Mouse (Mus musculus) kidney, embryonic 15.5 days (tissue): ENCODE measurements around the gene Stard3. TPM values are rescaled to one million over a fixed set of nuclear protein-coding genes. Genes with fewer than 3 reads are reported as not detected.

Source experiments
- ATAC-seq: fragments of 200-750 bp; cut with Nextera tagmentation; replicated peaks from 2 replicates; pipeline ENCODE4 v1.8.0; 2017; ENCODE audit warnings: moderate TSS enrichment; ENCODE audit not compliant: low FRiP score
- H3K27ac ChIP-seq: fragments of 300-500 bp; sonication (generic); 2 replicates; pipeline ENCODE4 v1.5.1; 2015; ENCODE audit warnings: mild to moderate bottlenecking, inconsistent platforms
- H3K27me3 ChIP-seq: fragments of 300-500 bp; sonication (generic); 2 replicates; pipeline ENCODE4 v1.6.1; 2015; ENCODE audit warnings: inconsistent platforms
- H3K36me3 ChIP-seq: fragments of 300-500 bp; sonication (generic); 2 replicates; pipeline ENCODE4 v1.6.1; 2015; ENCODE audit warnings: inconsistent platforms
- H3K4me1 ChIP-seq: fragments of 300-500 bp; sonication (generic); 2 replicates; pipeline ENCODE4 v1.6.1; 2015; ENCODE audit warnings: inconsistent platforms
- H3K4me2 ChIP-seq: fragments of 300-500 bp; sonication (generic); 2 replicates; pipeline ENCODE4 v1.6.1; 2015; ENCODE audit warnings: moderate library complexity, mild to moderate bottlenecking, inconsistent platforms
- H3K4me3 ChIP-seq: fragments of 300-500 bp; sonication (generic); replicated peaks from 2 replicates; pipeline ENCODE4 v1.5.1; 2015; ENCODE audit warnings: mild to moderate bottlenecking, inconsistent platforms
- H3K9ac ChIP-seq: fragments of 300-500 bp; sonication (generic); 2 replicates; pipeline ENCODE4 v1.6.1; 2015; ENCODE audit warnings: mild to moderate bottlenecking, inconsistent platforms
- H3K9me3 ChIP-seq: fragments of 300-500 bp; sonication (generic); replicated peaks from 2 replicates; pipeline ENCODE4 v1.6.1; 2016; ENCODE audit warnings: inconsistent platforms
- WGBS: fragments of 180-500 bp; shearing (Covaris S2); methylation state at CpG from one replicate; pipeline ENCODE4 v1.1.7; 2015; ENCODE audit warnings: mixed read lengths; 5-methylcytosine and 5-hydroxymethylcytosine counted together
- polyA plus RNA-seq: library from polyadenylated mRNA; unstranded; fragments of >200 nt; fragmentation: Nextera tagmentation; extraction: Ambion mirVana; gene quantifications from 2 replicates; pipeline ENCODE4 v1.2.1, GENCODE M21; 2015

Stard3 gene
- polyA plus RNA-seq, 1 experiment from 2014 or later, result 53.1 TPM

- Histone ChIP-seq H3K4me3 (no peak overlapping the region), H3K27me3 (peaks cover 100% of the 10 kb centered on the region), H3K4me1 (peaks cover 17% of the 10 kb centered on the region), H3K9me3 (no peaks in the 10 kb centered on the region), H3K4me2 (no peak overlapping the region), H3K36me3 (no peaks in the 10 kb centered on the region), H3K27ac (no peak overlapping the region), H3K9ac (no peak overlapping the region)
- ATAC-seq, result no peak
- 2% methylated on average over 10 of the region's 10 CpGs for WGBS
These were observed 34.9 kb upstream of the Stard3 start for GRCm38 (mm10) chr11:98323136-98323866.

DNA sequence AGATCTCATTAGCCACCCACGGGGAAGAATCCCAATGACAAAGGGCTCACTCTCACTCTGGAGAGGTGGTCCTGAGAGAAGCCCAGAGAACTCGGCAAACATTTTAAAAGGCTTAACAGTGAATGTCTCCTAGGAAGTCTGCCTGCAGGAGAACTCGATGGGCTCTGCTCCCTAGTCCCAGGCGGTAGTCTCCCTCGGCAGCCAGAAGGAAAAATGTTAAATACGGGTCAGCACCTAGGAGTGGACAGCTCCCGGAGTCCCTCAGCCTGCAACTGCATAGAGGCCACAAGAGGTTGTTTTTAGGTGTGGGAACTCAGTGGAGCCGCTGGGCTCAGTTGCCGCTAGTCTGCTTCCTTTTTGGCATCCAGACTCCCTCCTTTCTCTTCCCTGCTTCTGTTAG is 34.2 kb upstream of the Stard3 start:
- Histone ChIP-seq H3K4me3 (no peak overlapping the region), H3K27ac (no peak overlapping the region), H3K9ac (no peak overlapping the region), H3K36me3 (no peaks in the 10 kb centered on the region), H3K9me3 (no peaks in the 10 kb centered on the region), H3K4me2 (no peak overlapping the region), H3K27me3 (peaks cover 100% of the 10 kb centered on the region), H3K4me1 (peaks cover 23% of the 10 kb centered on the region)
- whole genome bisulfite sequencing, result under 1% methylated on average over 9 of the region's 9 CpGs
- no peak for ATAC-seq

- H3K36me3 ChIP-seq, result no peaks in the 10 kb centered on the region
- H3K4me2 ChIP-seq, result no peak overlapping the region
- peaks cover 100% of the 10 kb centered on the region for H3K27me3 ChIP-seq
- peaks cover 26% of the 10 kb centered on the region for H3K4me1 ChIP-seq
- ATAC-seq, result no peak
- H3K4me3 ChIP-seq, result no peak overlapping the region
- no peak overlapping the region for H3K27ac ChIP-seq
- no peak overlapping the region for H3K9ac ChIP-seq
- H3K9me3 ChIP-seq, result no peaks in the 10 kb centered on the region
- 3% methylated on average over 14 of the region's 14 CpGs for WGBS
These were observed 32.9 kb upstream of the Stard3 start for GRCm38 (mm10) chr11:98325191-98325820.

DNA sequence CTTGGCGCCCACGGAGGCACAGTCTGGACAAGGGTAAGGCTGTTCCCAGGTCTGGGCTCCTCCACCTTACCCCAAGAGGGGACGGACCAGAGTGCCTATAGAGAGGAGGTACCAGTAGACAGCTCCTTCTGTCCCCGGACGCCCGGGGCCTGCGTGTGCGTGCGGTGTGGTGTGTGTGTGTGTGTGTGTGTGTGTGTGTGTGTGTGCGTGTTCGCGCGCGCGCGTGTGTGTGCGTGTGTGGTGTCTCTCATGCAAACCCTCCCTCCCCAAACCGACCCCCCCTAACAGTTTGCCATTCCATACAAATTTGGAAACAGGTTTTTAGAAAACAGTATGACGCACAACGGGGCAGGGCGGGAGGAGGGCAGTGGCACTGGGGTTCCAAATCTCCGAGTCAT is 32.3 kb upstream of the Stard3 start:
- WGBS, result 2% methylated on average over 21 of the region's 22 CpGs
- no peaks in the 10 kb centered on the region for H3K36me3 ChIP-seq

DNA sequence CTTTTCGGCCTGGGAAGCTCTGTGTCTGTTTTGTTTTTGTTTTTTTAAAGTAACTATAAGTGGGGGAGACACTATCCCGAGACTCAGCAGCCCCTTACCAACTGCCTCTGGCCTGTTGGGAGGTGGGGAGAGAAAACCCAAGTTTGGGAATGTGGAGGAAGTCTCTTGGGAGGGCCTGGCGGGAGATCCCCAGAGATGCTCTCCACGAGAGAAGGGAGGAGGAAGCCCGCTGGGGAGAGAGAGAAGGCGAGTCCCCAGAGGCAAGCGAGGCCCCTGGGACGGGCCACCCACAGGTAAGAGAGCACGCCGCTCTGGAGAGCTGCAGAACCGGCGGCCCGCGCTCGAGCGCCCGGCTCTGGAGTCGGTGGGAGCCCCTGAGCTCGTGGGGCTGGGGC is 31.4 kb upstream of the Stard3 start:
- Histone ChIP-seq H3K36me3 (no peaks in the 10 kb centered on the region), H3K4me2 (peak overlapping the region; percentile 54), H3K27me3 (peaks cover 100% of the 10 kb centered on the region), H3K9ac (no peak overlapping the region), H3K9me3 (no peaks in the 10 kb centered on the region), H3K27ac (no peak overlapping the region), H3K4me1 (peaks cover 26% of the 10 kb centered on the region), H3K4me3 (peak overlapping the region; percentile 32)
- no peak for ATAC-seq
- under 1% methylated on average over 19 of the region's 19 CpGs for WGBS

More for the DNA sequence above, 32.3 kb upstream of the Stard3 start:
- peaks cover 100% of the 10 kb centered on the region for H3K27me3 ChIP-seq
- peaks cover 26% of the 10 kb centered on the region for H3K4me1 ChIP-seq
- H3K9ac ChIP-seq, result no peak overlapping the region
- ATAC-seq, result no peak
- no peak overlapping the region for H3K4me2 ChIP-seq
- H3K27ac ChIP-seq, result no peak overlapping the region
- H3K4me3 ChIP-seq, result no peak overlapping the region
- no peaks in the 10 kb centered on the region for H3K9me3 ChIP-seq

GRCm38 (mm10) chr11:98327136-98328030 is 30.8 kb upstream of the Stard3 start:
- WGBS, result under 1% methylated on average over 97 of the region's 97 CpGs
- Histone ChIP-seq H3K27ac (no peak overlapping the region), H3K4me2 (peak overlapping the region; percentile 54), H3K9me3 (no peaks in the 10 kb centered on the region), H3K4me3 (peak overlapping the region; percentile 32), H3K9ac (no peak overlapping the region), H3K36me3 (no peaks in the 10 kb centered on the region), H3K27me3 (peaks cover 100% of the 10 kb centered on the region), H3K4me1 (peaks cover 26% of the 10 kb centered on the region)
- 0 out of 2 replicates have a peak, but pooled peaks have one; percentile 27 for ATAC-seq

GRCm38 (mm10) chr11:98328031-98328370 is 30.2 kb upstream of the Stard3 start:
- Histone ChIP-seq H3K27ac (no peak overlapping the region), H3K27me3 (peaks cover 100% of the 10 kb centered on the region), H3K9me3 (no peaks in the 10 kb centered on the region), H3K4me2 (peak overlapping the region; percentile 54), H3K4me3 (peak overlapping the region; percentile 32), H3K4me1 (peaks cover 26% of the 10 kb centered on the region), H3K9ac (no peak overlapping the region), H3K36me3 (no peaks in the 10 kb centered on the region)
- ATAC-seq, result no peak
- under 1% methylated on average over 31 of the region's 35 CpGs for WGBS

- Histone ChIP-seq H3K27ac (no peak overlapping the region), H3K4me2 (peak overlapping the region; percentile 54), H3K27me3 (peaks cover 100% of the 10 kb centered on the region), H3K9me3 (no peaks in the 10 kb centered on the region), H3K4me1 (peaks cover 26% of the 10 kb centered on the region), H3K36me3 (no peaks in the 10 kb centered on the region), H3K9ac (no peak overlapping the region), H3K4me3 (peak overlapping the region; percentile 32)
- under 1% methylated on average over 49 of the region's 56 CpGs for WGBS
- ATAC-seq, result no peak; the same call in 1 of the 2 replicates
These were observed 29.6 kb upstream of the Stard3 start for GRCm38 (mm10) chr11:98328371-98329069.

DNA sequence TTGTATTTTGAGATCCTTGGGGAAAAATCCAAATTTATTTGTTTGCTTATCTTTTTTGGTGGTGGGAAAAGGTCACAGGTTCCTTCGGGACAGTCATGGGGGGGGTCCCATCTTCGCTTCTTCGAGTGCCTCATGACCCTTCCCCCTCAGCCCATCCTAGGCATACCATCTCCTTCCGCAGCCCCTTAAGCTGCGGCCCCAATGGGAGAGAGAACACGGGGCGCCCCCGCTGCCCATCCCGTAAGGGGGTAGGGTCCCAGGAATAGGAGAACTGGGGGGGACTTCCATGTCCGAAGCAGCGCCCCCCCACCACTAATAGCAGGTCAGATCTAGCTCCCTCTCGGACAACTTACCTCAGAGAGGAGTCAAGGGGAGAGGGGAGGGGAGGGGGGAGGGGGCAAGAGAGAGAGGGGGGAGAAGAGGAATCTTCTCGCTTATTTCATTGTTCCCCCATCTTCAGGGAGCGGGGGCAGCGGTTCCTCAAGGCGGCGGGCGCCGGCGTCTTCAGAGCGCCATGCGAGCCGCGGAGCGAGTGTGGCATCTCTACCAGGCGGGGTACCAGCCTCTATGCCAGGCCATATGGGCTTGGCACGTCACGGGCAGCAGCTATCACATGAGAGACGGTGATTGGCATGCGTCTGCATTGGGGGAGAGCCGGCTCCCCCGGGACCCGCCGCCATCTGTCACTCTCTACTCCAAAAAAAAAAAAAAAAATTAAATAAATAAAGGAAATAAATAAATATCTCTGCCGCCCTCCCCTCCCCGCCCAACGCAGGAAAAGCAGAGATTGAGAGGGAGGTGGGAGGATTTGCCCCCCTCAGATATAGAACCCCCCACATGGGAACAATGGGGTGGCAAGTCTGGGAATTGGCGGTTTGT is 28.8 kb upstream of the Stard3 start, which contains the start of gene Neurod2:
Gene Neurod2, minus strand, starts transcription at position 568 of the 879 bp plus-strand sequence.
- Histone ChIP-seq H3K9me3 (no peaks in the 10 kb centered on the region), H3K4me2 (peak within 1 kb of the TSS; percentile 54), H3K27me3 (peaks cover 100% of the 10 kb centered on the region), H3K36me3 (no peaks in the 10 kb centered on the region), H3K4me1 (peaks cover 31% of the 10 kb centered on the region), H3K9ac (no peak within 1 kb of the TSS), H3K4me3 (peak within 1 kb of the TSS; percentile 32), H3K27ac (no peak within 1 kb of the TSS)
- WGBS, result 1% methylated on average over 38 of the region's 38 CpGs
- ATAC-seq, result no peak

GRCm38 (mm10) chr11:98329960-98330744 is 28.0 kb upstream of the Stard3 start:
- no peak overlapping the region for H3K9ac ChIP-seq
- peaks cover 100% of the 10 kb centered on the region for H3K27me3 ChIP-seq
- WGBS, result 31% methylated on average over 9 of the region's 9 CpGs
- H3K4me3 ChIP-seq, result no peak overlapping the region
- no peak for ATAC-seq
- no peaks in the 10 kb centered on the region for H3K36me3 ChIP-seq
- no peak overlapping the region for H3K4me2 ChIP-seq
- H3K27ac ChIP-seq, result no peak overlapping the region
- peaks cover 37% of the 10 kb centered on the region for H3K4me1 ChIP-seq
- no peaks in the 10 kb centered on the region for H3K9me3 ChIP-seq
